Mouse (Mus musculus) small intestine, adult 2 months (tissue): ENCODE results near the gene Smpd1. TPM values are rescaled to one million over a fixed set of nuclear protein-coding genes. Genes with fewer than 3 reads are reported as not detected.

Source experiments
- H3K27ac ChIP-seq: fragments of 200-500 bp; 2 replicates; pipeline ENCODE4 v1.5.1; 2012; ENCODE audit warnings: low read depth, low read length, control low read depth, inconsistent platforms; ENCODE audit not compliant: insufficient read depth
- H3K27me3 ChIP-seq: fragments of 200-500 bp; 2 replicates; pipeline ENCODE4 v1.6.1; 2012; ENCODE audit warnings: mild to moderate bottlenecking, moderate library complexity, low read length, inconsistent platforms; ENCODE audit not compliant: control insufficient read depth, insufficient read depth
- H3K36me3 ChIP-seq: fragments of 200-500 bp; 2 replicates; pipeline ENCODE4 v1.6.1; 2012; ENCODE audit warnings: mild to moderate bottlenecking, low read length, control low read depth, inconsistent platforms; ENCODE audit not compliant: control insufficient read depth, insufficient read depth
- H3K4me1 ChIP-seq: fragments of 200-500 bp; 2 replicates; pipeline ENCODE4 v1.6.1; 2012; ENCODE audit warnings: low read length, inconsistent platforms, mixed read lengths; ENCODE audit not compliant: control insufficient read depth, insufficient read depth, insufficient read length
- H3K4me3 ChIP-seq: fragments of 200-500 bp; 2 replicates; pipeline ENCODE4 v1.5.1; 2012; ENCODE audit warnings: low read depth, mild to moderate bottlenecking, control low read depth, inconsistent platforms, low read length, moderate library complexity
- CTCF ChIP-seq: fragments of 200-500 bp; IDR thresholded peaks from 2 replicates; pipeline ENCODE4 v1.5.1; 2012; ENCODE audit warnings: low read depth, mild to moderate bottlenecking, control low read depth, inconsistent platforms, low read length, moderate library complexity, mixed read lengths; ENCODE audit not compliant: insufficient replicate concordance, insufficient read length; ENCODE audit errors: extremely low read depth
- POLR2A ChIP-seq: fragments of 200-500 bp; IDR thresholded peaks from 2 replicates; pipeline ENCODE4 v1.6.1; 2012; ENCODE audit warnings: low read depth, mild to moderate bottlenecking, control low read depth, inconsistent platforms, low read length, moderate library complexity
- WGBS: fragments of 180-500 bp; shearing (Covaris S2); methylation state at CpG from one replicate; pipeline ENCODE4 v1.1.7; 2018; 5-methylcytosine and 5-hydroxymethylcytosine counted together
- polyA plus RNA-seq: library from polyadenylated mRNA; depleted of rRNA; stranded (reverse); fragments of >200 nt; gene quantifications from 2 replicates; pipeline ENCODE4 v1.2.3, GENCODE M21; 2012

Smpd1 gene
- polyA plus RNA-seq, 1 experiment: 11.7 TPM

DNA sequence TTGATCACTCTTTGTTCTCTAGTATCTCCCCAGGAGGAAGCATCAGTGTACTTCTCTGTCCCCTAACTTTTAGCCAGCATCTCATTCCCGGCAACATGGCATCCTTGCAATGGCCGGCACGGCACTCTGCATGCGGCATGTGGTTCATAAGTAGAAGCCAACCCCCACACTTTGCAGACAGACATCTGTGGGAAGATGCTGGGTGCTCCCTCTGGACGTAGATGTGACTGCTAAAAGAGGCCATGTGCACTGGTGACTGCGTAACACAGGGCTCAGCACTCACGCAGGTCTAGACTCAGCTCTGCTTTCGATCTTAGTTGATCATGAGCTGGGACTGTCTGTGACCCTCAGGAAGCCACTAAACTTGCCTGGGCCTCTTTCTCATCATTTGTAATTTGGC lies 18.8 kb downstream of the Smpd1 start:
- Histone ChIP-seq H3K27me3 (no peaks in the 10 kb centered on the region), H3K27ac (no peak overlapping the region), H3K36me3 (no peaks in the 10 kb centered on the region; the same call in 1 of the 2 replicates), H3K4me3 (no peak overlapping the region), H3K4me1 (no peaks in the 10 kb centered on the region)
- WGBS: 95% methylated on average over 8 of the region's 8 CpGs
- no peak for TF ChIP-seq CTCF
- TF ChIP-seq POLR2A: no peak

DNA sequence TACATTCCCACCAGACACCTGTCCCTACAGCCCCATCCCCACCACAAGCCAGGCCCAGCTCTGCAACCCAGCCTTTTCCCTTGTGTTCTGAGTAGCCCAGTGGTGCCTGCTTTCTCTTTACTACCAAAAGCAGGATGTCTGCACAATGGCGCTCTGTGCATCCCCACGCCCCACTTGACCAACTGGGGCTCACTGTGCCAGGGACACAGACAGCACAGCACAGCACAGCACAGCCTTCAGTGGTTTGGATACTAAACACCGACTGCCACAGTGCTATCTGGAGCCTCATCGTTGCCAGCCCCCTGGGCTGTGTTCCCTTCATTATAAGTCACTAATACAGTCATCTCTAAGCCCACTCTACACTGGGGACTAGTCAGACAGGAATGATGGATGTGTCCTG lies 20.4 kb downstream of the Smpd1 start:
- Histone ChIP-seq H3K36me3 (no peaks in the 10 kb centered on the region; the same call in 1 of the 2 replicates), H3K4me3 (no peak overlapping the region), H3K4me1 (no peaks in the 10 kb centered on the region), H3K27me3 (no peaks in the 10 kb centered on the region), H3K27ac (no peak overlapping the region)
- 82% methylated on average over 4 of the region's 4 CpGs for WGBS
- TF ChIP-seq CTCF (no peak), POLR2A (no peak)

DNA sequence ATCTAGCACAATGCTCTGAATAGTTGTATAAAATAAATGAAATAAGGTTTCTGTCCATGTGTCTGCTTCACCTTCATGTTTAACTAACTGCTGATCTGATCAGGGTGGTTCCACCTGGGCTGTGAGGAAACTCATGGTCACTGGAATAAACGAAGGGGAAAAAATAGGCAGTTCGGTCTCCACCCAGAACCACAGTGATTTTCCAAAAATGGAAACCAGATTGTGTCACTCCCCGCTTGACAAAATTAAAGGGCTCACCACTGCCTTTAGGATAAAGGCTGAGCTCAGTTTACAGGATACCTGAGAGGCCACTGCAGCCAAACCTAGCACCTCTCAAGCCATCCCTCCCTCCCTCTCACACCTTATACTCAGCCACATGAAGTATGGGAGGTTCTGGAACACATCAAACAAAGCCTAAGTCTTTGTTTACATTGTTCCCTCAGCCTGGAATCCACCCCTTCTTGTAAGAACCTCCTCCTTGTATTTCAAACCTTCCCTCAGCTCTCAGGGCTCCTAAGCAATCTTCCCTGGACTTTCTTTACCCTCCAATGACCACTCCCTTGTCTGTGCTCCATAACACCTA lies 22.1 kb downstream of the Smpd1 start:
- Histone ChIP-seq H3K27me3 (peaks cover 5% of the 10 kb centered on the region; the same call in 1 of the 2 replicates), H3K36me3 (no peaks in the 10 kb centered on the region; the same call in 1 of the 2 replicates), H3K27ac (no peak overlapping the region), H3K4me1 (peaks cover 3% of the 10 kb centered on the region; the same call in 1 of the 2 replicates), H3K4me3 (no peak overlapping the region)
- WGBS: 60% methylated on average over 3 of the region's 3 CpGs
- TF ChIP-seq POLR2A (no peak), CTCF (no peak)

DNA sequence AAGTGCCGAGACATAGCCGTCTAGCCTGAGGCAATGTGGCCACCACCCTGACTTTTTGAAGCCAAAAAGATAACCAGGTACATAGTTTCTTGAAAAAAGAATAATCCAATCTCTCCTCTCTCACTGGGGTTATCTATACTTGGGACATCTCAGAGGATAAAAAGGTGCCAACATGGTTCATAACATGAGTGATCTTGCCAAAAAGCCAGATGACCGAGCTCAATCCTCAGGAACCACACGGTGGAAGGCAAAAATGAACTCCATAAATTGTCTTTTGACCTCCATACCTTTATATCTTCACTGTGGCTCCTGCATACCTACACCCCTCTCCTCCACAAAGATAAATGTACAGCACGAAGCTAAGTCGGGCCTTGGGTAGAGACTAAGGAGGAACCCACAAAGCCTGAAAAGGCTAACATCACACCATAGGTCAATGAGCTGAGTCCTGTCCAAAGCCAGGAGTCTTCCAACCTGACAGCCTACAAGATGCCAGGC lies 23.3 kb downstream of the Smpd1 start:
- no peak for TF ChIP-seq CTCF
- TF ChIP-seq POLR2A: no peak
- no peaks in the 10 kb centered on the region; the same call in 1 of the 2 replicates for H3K36me3 ChIP-seq
- H3K27me3 ChIP-seq: peaks cover 5% of the 10 kb centered on the region; the same call in 1 of the 2 replicates
- WGBS: 88% methylated on average over 6 of the region's 6 CpGs
- no peak overlapping the region for H3K4me3 ChIP-seq
- peaks cover 3% of the 10 kb centered on the region; the same call in 1 of the 2 replicates for H3K4me1 ChIP-seq
- no peak overlapping the region for H3K27ac ChIP-seq

DNA sequence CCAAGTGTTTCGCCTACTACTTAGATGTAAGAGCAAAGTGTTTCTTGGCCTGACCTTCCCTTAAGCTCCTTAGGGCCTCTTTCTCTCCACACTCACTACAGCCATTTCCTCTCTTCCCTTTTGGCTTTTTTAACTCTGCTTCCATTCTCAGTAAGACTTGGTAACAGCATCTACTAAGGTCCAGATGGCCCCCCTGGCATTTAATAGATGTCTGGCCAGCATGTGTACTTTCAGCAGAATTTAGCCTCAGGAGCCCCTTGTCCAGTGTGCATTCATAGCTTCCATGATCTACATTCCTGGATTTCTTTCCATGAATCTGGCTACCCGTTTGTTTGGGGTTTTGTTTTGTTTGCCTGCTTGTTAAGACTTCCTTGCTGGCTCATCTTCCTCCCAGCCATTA lies 24.3 kb downstream of the Smpd1 start:
- WGBS: 71% methylated on average over 2 of the region's 2 CpGs
- TF ChIP-seq POLR2A: no peak
- TF ChIP-seq CTCF: no peak

DNA sequence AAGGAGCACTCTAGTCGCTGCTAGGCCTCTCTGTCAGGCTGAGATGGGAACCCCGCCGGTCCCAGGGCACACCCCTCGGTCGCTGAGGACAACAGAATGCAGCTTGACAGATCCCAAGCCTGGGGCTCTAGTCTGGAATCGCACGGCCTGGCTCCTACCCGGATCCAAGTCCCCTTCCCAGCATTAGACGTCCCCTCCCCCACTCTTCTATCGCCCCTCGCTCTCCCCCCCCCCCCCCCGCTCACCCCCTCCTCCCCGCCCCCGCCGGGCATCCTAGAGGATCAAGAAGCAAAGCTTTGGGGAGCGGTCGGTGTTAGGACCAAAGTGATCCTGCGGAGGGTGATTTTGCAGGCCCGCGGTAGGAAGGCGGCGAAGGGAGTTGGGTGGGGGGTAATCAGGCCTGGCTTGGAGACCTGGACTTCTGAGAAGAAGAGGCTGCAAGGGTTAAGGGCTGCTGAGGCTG lies 26.5 kb downstream of the Smpd1 start:
- Histone ChIP-seq H3K36me3 (no peaks in the 10 kb centered on the region), H3K4me1 (peaks cover 3% of the 10 kb centered on the region; the same call in 1 of the 2 replicates), H3K27ac (no peak overlapping the region; the same call in 1 of the 2 replicates), H3K4me3 (peak overlapping the region; percentile 97), H3K27me3 (peaks cover 5% of the 10 kb centered on the region; the same call in 1 of the 2 replicates)
- WGBS: 2% methylated on average over 20 of the region's 22 CpGs
- TF ChIP-seq CTCF (no peak), POLR2A (no peak)

More for the DNA sequence above, 24.3 kb downstream of the Smpd1 start:
- Histone ChIP-seq H3K4me3 (no peak overlapping the region), H3K27ac (no peak overlapping the region), H3K27me3 (peaks cover 5% of the 10 kb centered on the region; the same call in 1 of the 2 replicates), H3K36me3 (no peaks in the 10 kb centered on the region; the same call in 1 of the 2 replicates), H3K4me1 (peaks cover 3% of the 10 kb centered on the region; the same call in 1 of the 2 replicates)

DNA sequence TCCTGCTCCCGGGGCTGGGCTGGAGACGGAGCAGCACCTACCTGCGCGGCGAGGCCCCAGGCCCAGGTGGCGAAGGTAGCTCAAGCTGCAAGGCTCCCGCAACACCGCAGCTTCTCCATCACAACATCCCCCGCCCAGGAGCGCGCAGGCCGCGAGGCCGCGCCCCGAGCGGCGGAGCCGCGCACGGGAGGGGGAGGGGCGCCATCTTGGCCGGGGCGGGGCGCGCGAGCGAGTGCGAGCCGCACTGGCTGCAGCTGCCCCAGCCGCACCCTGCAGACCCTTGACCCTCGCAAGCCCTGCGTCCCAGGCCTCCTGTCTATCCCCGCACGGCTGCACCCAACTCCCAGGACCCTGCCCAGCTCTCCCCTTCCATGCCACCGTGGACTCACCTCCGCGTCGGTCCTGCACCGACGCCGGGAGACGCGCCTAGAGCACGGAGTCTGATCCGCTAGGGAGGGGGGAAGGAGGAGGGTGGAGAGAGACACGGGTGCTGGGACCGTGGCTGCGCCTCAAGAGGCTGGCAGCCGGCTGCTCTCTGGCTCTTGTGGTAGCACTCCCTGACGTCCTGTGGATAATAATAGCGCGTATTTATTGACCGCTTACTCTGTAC lies 27.0 kb downstream of the Smpd1 start, which contains the start of gene Apbb1:
Gene Apbb1 (minus strand): TSS at position 560 of the 610 bp plus-strand sequence.
- H3K36me3 ChIP-seq: no peaks in the 10 kb centered on the region
- peak within 1 kb of the TSS; percentile 97 for H3K4me3 ChIP-seq
- under 1% methylated on average over 49 of the region's 54 CpGs for WGBS
- peaks cover 3% of the 10 kb centered on the region; the same call in 1 of the 2 replicates for H3K4me1 ChIP-seq
- peaks cover 5% of the 10 kb centered on the region; the same call in 1 of the 2 replicates for H3K27me3 ChIP-seq
- no peak within 1 kb of the TSS; the same call in 1 of the 2 replicates for H3K27ac ChIP-seq
- no peak for TF ChIP-seq POLR2A
- TF ChIP-seq CTCF: no peak
